Comparison of ENCODE assay signal across 29 mouse cellular contexts in the genomic region with DNA sequence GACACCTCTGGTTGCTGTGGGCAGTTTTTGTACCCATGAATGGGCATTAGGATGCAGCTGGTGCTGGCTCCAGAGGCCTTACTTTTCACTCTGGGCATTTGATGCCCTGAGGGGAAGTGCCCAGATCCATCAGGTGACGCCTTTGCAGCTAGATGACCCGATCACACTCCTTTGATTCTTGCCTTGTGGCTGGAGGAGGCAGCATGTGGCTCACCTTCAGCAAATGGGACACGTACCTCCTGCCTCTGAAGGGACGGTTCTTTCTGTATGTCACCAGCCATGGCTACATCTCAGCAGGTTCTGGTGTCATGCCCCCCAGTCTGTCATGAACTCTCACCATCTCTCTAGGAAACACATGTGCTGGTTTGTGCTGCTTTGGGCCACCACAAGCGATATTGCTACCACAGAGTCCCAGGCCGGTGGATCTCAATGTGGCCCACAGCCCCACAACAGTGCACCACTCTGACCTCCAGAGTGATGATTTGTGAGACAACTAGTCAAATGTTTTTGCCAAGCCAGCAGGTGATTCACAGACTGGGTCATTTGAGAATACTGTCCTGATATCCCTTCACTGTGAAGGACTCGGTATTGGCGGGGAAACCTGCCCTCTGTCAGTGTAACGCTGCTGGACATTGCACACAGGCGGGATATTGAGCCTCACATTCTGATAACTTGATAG. TPM values are rescaled to one million over a fixed set of nuclear protein-coding genes. Genes with fewer than 3 reads are reported as not detected.
DNase-seq lines count a peak whose midpoint lies in the region; ATAC-seq lines count a peak whose summit lies in the region.
"Had no signal": no experiment of that assay in that cellular context is flagged by ENCODE, and none has a peak within 500 bp of the region (broad histone marks: within the 10 kb centered on the region; RNA-seq: fewer than 3 reads in every experiment).

No protein-coding gene starts in this region.

- peaks cover 15% of the 10 kb centered on the region for H3K4me1 ChIP-seq in liver, embryonic 13.5 days (replicated peaks)
- H3K4me1 ChIP-seq: embryonic facial prominence, embryonic 10.5 days; forebrain, embryonic 12.5 days; heart, embryonic 10.5 days; hindbrain, embryonic 12.5 days had no signal

- H3K27me3 ChIP-seq in liver, embryonic 13.5 days, result no peaks in the 10 kb centered on the region
- H3K27me3 ChIP-seq: embryonic facial prominence, embryonic 13.5 days; forebrain, embryonic 12.5 days; forebrain, embryonic 15.5 days; hindbrain, embryonic 12.5 days; hindbrain, embryonic 15.5 days; Patski had no signal

- no peaks in the 10 kb centered on the region for H3K9me3 ChIP-seq in liver, embryonic 13.5 days (replicated peaks)
- H3K9me3 ChIP-seq: embryonic facial prominence, embryonic 10.5 days; embryonic facial prominence, embryonic 13.5 days; forebrain, embryonic 12.5 days; forebrain, embryonic 15.5 days; heart, embryonic 10.5 days; hindbrain, embryonic 15.5 days had no signal

- no peak for ATAC-seq in liver, embryonic 13.5 days (ENCODE audit: low read depth)
- ATAC-seq: forebrain, embryonic 15.5 days; Patski had no signal

- H3K36me3 ChIP-seq in liver, embryonic 13.5 days, result peaks cover 8% of the 10 kb centered on the region; the same call in 1 of the 2 replicates
- H3K36me3 ChIP-seq: forebrain, embryonic 12.5 days; forebrain, embryonic 15.5 days; hindbrain, embryonic 12.5 days; hindbrain, embryonic 15.5 days had no signal

- no peak overlapping the region for H3K4me3 ChIP-seq in liver, embryonic 13.5 days (replicated peaks)
- H3K4me3 ChIP-seq: embryonic facial prominence, embryonic 10.5 days; embryonic facial prominence, embryonic 13.5 days; erythroblast, embryonic 14.5 days; forebrain, embryonic 12.5 days; forebrain, embryonic 15.5 days; heart, adult 2 months; heart, embryonic 10.5 days; hindbrain, embryonic 12.5 days; hindbrain, embryonic 15.5 days had no signal

- no peak overlapping the region for H3K9ac ChIP-seq in liver, embryonic 13.5 days
- H3K9ac ChIP-seq: embryonic facial prominence, embryonic 13.5 days; forebrain, embryonic 12.5 days; forebrain, embryonic 15.5 days; hindbrain, embryonic 12.5 days; hindbrain, embryonic 15.5 days had no signal

- intact Hi-C loops in left cerebral cortex, postnatal 4 days (cut with DNase I), result no loop called here

- DNase-seq in adrenal gland, adult 2 months, result peak; percentile 65
- DNase-seq in adrenal gland, postnatal 10 days, result no peak
- peak; percentile 26 to 48 for DNase-seq in adrenal gland, postnatal 36 days
- DNase-seq in adrenal gland, adult 18-20 months (ENCODE audit: low spot score in 2 of 2), result no peak
- no peak for DNase-seq in liver, embryonic 13.5 days
- DNase-seq in liver, result no peak
- DNase-seq in left cerebral cortex, postnatal 4 days, result no peak
- DNase-seq: cerebellum, adult 11-12 months; cerebellum, adult 8-10 months; cerebellum, postnatal 10 days; cerebellum, postnatal 36 days; embryo, embryonic 11 days; gastrocnemius, postnatal 25 days; heart, adult 2 months had no signal

- peak overlapping the region; percentile 8; the same call in 1 of the 2 replicates for H3K27ac ChIP-seq in liver, embryonic 13.5 days
- H3K27ac ChIP-seq: embryonic facial prominence, embryonic 10.5 days; embryonic facial prominence, embryonic 13.5 days; forebrain, embryonic 12.5 days; forebrain, embryonic 15.5 days; heart, adult 2 months; heart, embryonic 10.5 days; hindbrain, embryonic 12.5 days; hindbrain, embryonic 15.5 days had no signal

- no peak overlapping the region for H3K4me2 ChIP-seq in liver, embryonic 13.5 days
- H3K4me2 ChIP-seq: embryonic facial prominence, embryonic 13.5 days; forebrain, embryonic 12.5 days; forebrain, embryonic 15.5 days; hindbrain, embryonic 12.5 days; hindbrain, embryonic 15.5 days had no signal

- WGBS in liver, embryonic 13.5 days (ENCODE audit: insufficient replicate concordance), result 83% methylated on average over 10 of the region's 10 CpGs

RNA-seq across cellular contexts. Expression of gene Fcnb, which starts 44.9 kb away (rescaled TPM):
- not detected for total RNA-seq in adrenal gland, adult 2 months (2021)
- not detected in 2 replicates for polyA plus RNA-seq in adrenal gland, adult 2 months (2012; rRNA removed)
- total RNA-seq in adrenal gland, postnatal 10 days (2021), result under 1 TPM; 0.67 to 0.75 TPM
- total RNA-seq in adrenal gland, postnatal 36 days (2021), result not detected
- not detected for total RNA-seq in adrenal gland, adult 18-20 months (2021)
- polyA plus RNA-seq in liver, embryonic 13.5 days (2015; fragmentation: Nextera tagmentation; extraction: Ambion mirVana), result 10.6 and 13.1 TPM in 2 replicates
- not detected for total RNA-seq in left cerebral cortex, postnatal 4 days (2021)
- total RNA-seq: ES-E14; gastrocnemius, adult 8-10 months; gastrocnemius, postnatal 25 days; heart, adult 2 months; heart, postnatal 25 days had no signal
- polyA plus RNA-seq: cortical plate, adult 2 months; embryonic facial prominence, embryonic 10.5 days; embryonic facial prominence, embryonic 13.5 days; erythroblast, embryonic 14.5 days; gonadal fat pad, adult 2 months; heart, adult 2 months; heart, embryonic 10.5 days; heart, postnatal 0 days; hindbrain, embryonic 15.5 days; Patski had no signal

Comparison
In these comparisons a context has a peak if more than half of its experiments do, and no peak if none do; other contexts are left out.
1. DNase-seq: peak in adrenal gland, adult 2 months (single experiment) and adrenal gland, postnatal 36 days (2 of 2); none in adrenal gland, postnatal 10 days (single experiment), adrenal gland, adult 18-20 months (0 of 2), liver, embryonic 13.5 days (single experiment), liver (single experiment) and left cerebral cortex, postnatal 4 days (single experiment).